Mouse (Mus musculus) C2C12 (cell line): ENCODE results near the gene Slc46a1. TPM values are rescaled to one million over a fixed set of nuclear protein-coding genes. Genes with fewer than 3 reads are reported as not detected.
A peak's percentile ranks its signal among the peaks of the same experiment; 100 is the strongest.

Source experiments
- H3K27me3 ChIP-seq: one replicate; pipeline ENCODE4 v1.6.1; 2011; ENCODE audit not compliant: control insufficient read depth, insufficient read depth, insufficient read length
- H3K36me3 ChIP-seq: one replicate; pipeline ENCODE4 v1.6.1; 2011; ENCODE audit not compliant: control insufficient read depth, insufficient read depth
- H3K4me3 ChIP-seq: one replicate; pipeline ENCODE4 v1.5.1; 2011; ENCODE audit warnings: mild to moderate bottlenecking, control low read depth; ENCODE audit not compliant: poor library complexity, insufficient read depth, severe bottlenecking
- H3K79me2 ChIP-seq: one replicate; pipeline ENCODE4 v1.6.1; 2011; ENCODE audit not compliant: control insufficient read depth, insufficient read depth
- H3K79me3 ChIP-seq: one replicate; pipeline ENCODE4 v1.6.1; 2011; ENCODE audit warnings: low read depth, control low read depth
- H3ac ChIP-seq: one replicate; pipeline ENCODE3; 2011; ENCODE audit warnings: low read depth; ENCODE audit not compliant: control insufficient read depth, insufficient read length
- CEBPB ChIP-seq: IDR thresholded peaks from one replicate; pipeline ENCODE4 v1.6.1; 2011; ENCODE audit warnings: low read depth, mild to moderate bottlenecking, control low read depth, moderate library complexity
- CTCF ChIP-seq: IDR thresholded peaks from one replicate; pipeline ENCODE4 v1.5.1; 2011; ENCODE audit not compliant: control insufficient read depth, insufficient read depth, insufficient read length
- FOSL1 ChIP-seq: IDR thresholded peaks from one replicate; pipeline ENCODE4 v1.8.0; 2011; ENCODE audit warnings: mild to moderate bottlenecking, low read length; ENCODE audit not compliant: poor library complexity, insufficient read depth, severe bottlenecking
- MAX ChIP-seq: IDR thresholded peaks from one replicate; pipeline ENCODE4 v1.6.1; 2011; ENCODE audit warnings: mild to moderate bottlenecking, control low read depth
- MYOD1 ChIP-seq: IDR thresholded peaks from one replicate; pipeline ENCODE4 v1.6.1; 2011; ENCODE audit warnings: low read depth; ENCODE audit not compliant: control insufficient read depth, insufficient read length
- MYOG ChIP-seq: IDR thresholded peaks from one replicate; pipeline ENCODE4 v1.6.1; 2011; ENCODE audit not compliant: control insufficient read depth, insufficient read length; ENCODE audit errors: extremely low read depth
- USF1 ChIP-seq: IDR thresholded peaks from one replicate; pipeline ENCODE4 v1.6.1; 2011; ENCODE audit warnings: low read depth, mild to moderate bottlenecking, control low read depth, moderate library complexity
- polyA plus RNA-seq: library from polyadenylated mRNA; unstranded; fragments of >200 nt; fragmentation: generic; extraction: Trizol; gene quantifications from one replicate; pipeline ENCODE4 v1.2.1, GENCODE M21; 2012; ENCODE audit warnings: missing spikeins

Gene Slc46a1
- polyA plus RNA-seq, 1 experiment: 7.3 TPM

- Histone ChIP-seq H3K4me3 (no peak overlapping the region), H3K79me3 (no peaks in the 10 kb centered on the region), H3K27me3 (peaks cover 34% of the 10 kb centered on the region), H3ac (no peak overlapping the region), H3K36me3 (no peaks in the 10 kb centered on the region), H3K79me2 (no peaks in the 10 kb centered on the region)
- TF ChIP-seq MAX (peak; percentile 69), FOSL1 (no peak)
Observed at GRCm38 (mm10) chr11:78495904-78496303, 30.4 kb downstream of the Slc46a1 start.

- peak overlapping the region; percentile 62 for H3ac ChIP-seq
- H3K36me3 ChIP-seq: no peaks in the 10 kb centered on the region
- TF ChIP-seq CEBPB (no peak), USF1 (no peak), MYOG (no peak), MAX (no peak), CTCF (no peak), MYOD1 (no peak), FOSL1 (no peak)
- no peaks in the 10 kb centered on the region for H3K79me3 ChIP-seq
- peaks cover 35% of the 10 kb centered on the region for H3K27me3 ChIP-seq
- H3K79me2 ChIP-seq: no peaks in the 10 kb centered on the region
- peak overlapping the region; percentile 21 for H3K4me3 ChIP-seq
Observed at GRCm38 (mm10) chr11:78497071-78497541, 31.6 kb downstream of the Slc46a1 start.

DNA sequence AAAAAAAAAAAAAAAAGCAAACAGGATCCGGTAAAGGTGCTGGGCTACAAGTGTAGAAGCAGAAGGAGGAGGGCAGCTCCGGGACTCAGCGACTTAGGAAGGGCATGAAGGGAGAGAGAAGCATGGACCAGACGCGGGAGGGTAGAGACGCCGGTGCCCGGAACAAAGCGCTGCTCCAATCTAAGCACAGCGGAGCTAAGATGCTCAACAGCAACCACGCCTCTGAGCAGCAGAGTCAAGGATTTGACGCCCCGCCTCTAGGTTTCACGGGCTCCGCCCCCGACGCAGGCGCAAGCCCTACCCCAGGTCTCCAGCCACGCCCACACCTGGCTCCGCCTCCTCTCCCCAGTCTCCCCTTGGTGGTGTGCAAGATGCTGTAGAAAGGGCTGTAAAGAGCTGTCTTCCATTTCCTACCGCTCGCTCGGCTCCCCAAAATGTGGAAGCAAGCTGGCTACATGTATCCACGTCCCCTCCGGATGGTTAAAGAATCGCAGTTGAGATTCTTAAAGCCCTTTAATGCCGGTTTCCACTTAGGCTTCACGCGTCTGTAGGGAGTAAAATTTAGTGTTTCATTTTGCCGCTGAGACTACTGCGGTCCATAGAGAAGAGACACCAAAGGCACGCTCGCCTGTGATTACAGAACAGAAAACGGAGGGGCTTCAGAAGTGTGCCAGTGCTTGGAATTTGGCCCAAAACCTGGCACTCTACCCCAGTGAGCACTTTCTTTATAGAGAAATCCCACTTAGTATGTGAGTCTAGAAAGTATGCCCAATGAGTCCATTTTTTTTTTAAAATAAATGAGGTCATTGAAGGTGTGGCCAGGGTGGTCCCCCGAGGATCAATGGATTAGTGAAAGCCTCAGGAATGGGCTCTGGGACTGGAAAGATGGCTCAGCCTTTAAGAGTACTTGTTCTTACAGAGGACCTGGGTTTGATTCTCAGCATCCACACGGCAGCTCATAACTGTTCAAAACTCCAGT, 32.3 kb downstream of the Slc46a1 start, which contains the start of gene Sarm1:
TSS of gene Sarm1 (minus strand) at position 211 of the 979 bp plus-strand sequence.
- Histone ChIP-seq H3K4me3 (peak within 1 kb of the TSS; percentile 21), H3K79me3 (no peaks in the 10 kb centered on the region), H3K79me2 (no peaks in the 10 kb centered on the region), H3K36me3 (no peaks in the 10 kb centered on the region), H3K27me3 (peaks cover 35% of the 10 kb centered on the region), H3ac (peak within 1 kb of the TSS; percentile 62)
- TF ChIP-seq MAX: peak; percentile 15
- no peak for TF ChIP-seq MYOG

DNA sequence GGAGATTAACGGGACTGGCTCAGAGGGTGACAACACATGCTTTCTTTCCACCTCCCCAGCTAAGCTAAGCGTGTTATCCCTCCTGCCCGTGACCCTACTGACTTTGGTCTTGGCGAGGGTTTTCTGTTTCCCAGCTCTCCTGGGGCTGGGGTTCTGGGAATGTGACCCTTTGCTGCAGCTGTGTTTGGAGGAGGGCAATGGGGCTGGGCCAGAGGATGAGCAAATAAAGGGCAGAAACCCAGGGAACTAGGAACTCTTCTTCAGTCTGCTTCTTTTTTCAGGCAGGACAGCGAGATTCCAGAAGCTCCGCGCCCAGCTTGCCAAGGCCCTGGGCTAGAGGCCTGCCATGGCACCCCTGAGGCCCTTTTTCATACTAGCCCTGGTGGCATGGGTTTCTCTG, 33.5 kb downstream of the Slc46a1 start, which contains the start of gene Vtn:
TSS of gene Vtn (plus strand) at position 88 of the 400 bp plus-strand sequence.
- TF ChIP-seq MYOD1: no peak
- TF ChIP-seq MAX: no peak
- TF ChIP-seq MYOG: no peak
- Histone ChIP-seq H3ac (peak within 1 kb of the TSS; percentile 33), H3K79me3 (no peaks in the 10 kb centered on the region), H3K79me2 (no peaks in the 10 kb centered on the region), H3K36me3 (no peaks in the 10 kb centered on the region), H3K4me3 (peak within 1 kb of the TSS; percentile 21), H3K27me3 (peaks cover 35% of the 10 kb centered on the region)

- Histone ChIP-seq H3K36me3 (no peaks in the 10 kb centered on the region), H3K4me3 (no peak overlapping the region), H3K27me3 (peaks cover 33% of the 10 kb centered on the region), H3K79me2 (no peaks in the 10 kb centered on the region), H3ac (no peak overlapping the region), H3K79me3 (no peaks in the 10 kb centered on the region)
- TF ChIP-seq MYOD1: no peak
- no peak for TF ChIP-seq FOSL1
- no peak for TF ChIP-seq USF1
- TF ChIP-seq CTCF: no peak
Observed at GRCm38 (mm10) chr11:78499543-78499942, 34.0 kb downstream of the Slc46a1 start.

DNA sequence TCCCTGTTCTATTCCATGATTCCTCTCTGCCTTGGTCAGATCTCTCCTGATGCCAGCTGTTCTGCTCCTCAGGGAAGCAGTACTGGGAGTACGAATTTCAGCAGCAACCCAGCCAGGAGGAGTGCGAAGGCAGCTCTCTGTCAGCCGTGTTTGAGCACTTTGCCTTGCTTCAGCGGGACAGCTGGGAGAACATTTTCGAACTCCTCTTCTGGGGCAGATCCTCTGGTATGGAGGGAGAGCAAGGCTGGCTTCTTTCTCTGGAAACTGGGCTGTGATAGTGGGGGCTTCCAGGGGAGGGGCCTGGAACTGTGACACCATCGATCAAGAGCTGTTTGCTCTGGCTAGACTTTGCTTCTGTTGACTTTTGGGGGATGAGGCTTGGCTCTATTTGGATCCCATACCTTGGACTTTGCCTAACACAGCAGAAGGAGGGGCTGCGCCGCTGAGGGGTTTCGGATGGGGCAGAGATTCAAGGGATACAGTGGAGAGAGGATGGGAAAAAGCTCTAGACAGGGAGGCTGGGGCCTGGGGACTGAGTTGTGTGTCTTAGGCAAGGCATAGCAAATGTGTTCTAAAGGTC, 35.2 kb downstream of the Slc46a1 start:
- Histone ChIP-seq H3K36me3 (no peaks in the 10 kb centered on the region), H3K27me3 (peaks cover 29% of the 10 kb centered on the region), H3K4me3 (no peak overlapping the region), H3K79me2 (no peaks in the 10 kb centered on the region), H3K79me3 (no peaks in the 10 kb centered on the region), H3ac (no peak overlapping the region)
- TF ChIP-seq MYOG: no peak
- no peak for TF ChIP-seq CEBPB
- no peak for TF ChIP-seq USF1
- no peak for TF ChIP-seq FOSL1
- no peak for TF ChIP-seq MYOD1
- TF ChIP-seq MAX: no peak
- TF ChIP-seq CTCF: no peak
